Mouse (Mus musculus) neural tube, embryonic 11.5 days (tissue): Measurements from ENCODE around the gene Cyyr1. TPM values are rescaled to one million over a fixed set of nuclear protein-coding genes. Genes with fewer than 3 reads are reported as not detected.
"Not testable (repeated sequence)": the region's sequence is repeated elsewhere in the genome, so short reads cannot be mapped to it uniquely, and the experiment has no call there.

ENCODE experiments used
- ATAC-seq: fragments of 200-750 bp; cut with Nextera tagmentation; 2 replicates; pipeline ENCODE4 v1.8.0; 2017; ENCODE audit warnings: moderate number of reproducible peaks, mild to moderate bottlenecking, moderate TSS enrichment, moderate library complexity; ENCODE audit not compliant: insufficient read depth, low FRiP score, low TSS enrichment
- DNase-seq: peaks from one replicate; pipeline ENCODE4 v3.0.0-alpha.2; 2015; ENCODE audit warnings: low spot score
- H3K27ac ChIP-seq: fragments of 300-500 bp; sonication (generic); 2 replicates; pipeline ENCODE4 v1.5.1; 2014; ENCODE audit warnings: low read depth, mild to moderate bottlenecking, low read length
- H3K27me3 ChIP-seq: fragments of 300-500 bp; sonication (generic); 2 replicates; pipeline ENCODE4 v1.6.1; 2014; ENCODE audit warnings: mild to moderate bottlenecking, low read length, mixed read lengths; ENCODE audit not compliant: control insufficient read depth, insufficient read depth
- H3K36me3 ChIP-seq: fragments of 300-500 bp; sonication (generic); 2 replicates; pipeline ENCODE4 v1.6.1; 2014; ENCODE audit warnings: mild to moderate bottlenecking, low read length, moderate library complexity, mixed read lengths; ENCODE audit not compliant: control insufficient read depth, insufficient read depth
- H3K4me1 ChIP-seq: fragments of 300-500 bp; sonication (generic); 2 replicates; pipeline ENCODE4 v1.6.1; 2014; ENCODE audit warnings: low read length, mixed read lengths; ENCODE audit not compliant: control insufficient read depth, insufficient read depth
- H3K4me2 ChIP-seq: fragments of 300-500 bp; sonication (generic); 2 replicates; pipeline ENCODE4 v1.6.1; 2014; ENCODE audit warnings: low read depth, mild to moderate bottlenecking, moderate library complexity
- H3K4me3 ChIP-seq: fragments of 300-500 bp; sonication (generic); 2 replicates; pipeline ENCODE4 v1.5.1; 2014; ENCODE audit warnings: low read depth, low read length
- H3K9ac ChIP-seq: fragments of 300-500 bp; sonication (generic); 2 replicates; pipeline ENCODE4 v1.6.1; 2014; ENCODE audit warnings: mild to moderate bottlenecking, low read length
- H3K9me3 ChIP-seq: fragments of 300-500 bp; sonication (generic); 2 replicates; pipeline ENCODE4 v1.6.1; 2016; ENCODE audit warnings: low read length; ENCODE audit not compliant: control insufficient read depth
- WGBS: fragments of 180-500 bp; shearing (Covaris S2); extraction: QIAGEN DNeasy Blood & Tissue Kit; methylation state at CpG from one replicate; pipeline ENCODE4 v1.1.7; 2014; 5-methylcytosine and 5-hydroxymethylcytosine counted together
- polyA plus RNA-seq: library from polyadenylated mRNA; unstranded; fragments of >200 nt; fragmentation: Nextera tagmentation; extraction: Ambion mirVana; gene quantifications from 2 replicates; pipeline ENCODE4 v1.2.1, GENCODE M21; 2014

Gene Cyyr1
- polyA plus RNA-seq, result 3.0 and 3.9 TPM in 2 replicates

DNA sequence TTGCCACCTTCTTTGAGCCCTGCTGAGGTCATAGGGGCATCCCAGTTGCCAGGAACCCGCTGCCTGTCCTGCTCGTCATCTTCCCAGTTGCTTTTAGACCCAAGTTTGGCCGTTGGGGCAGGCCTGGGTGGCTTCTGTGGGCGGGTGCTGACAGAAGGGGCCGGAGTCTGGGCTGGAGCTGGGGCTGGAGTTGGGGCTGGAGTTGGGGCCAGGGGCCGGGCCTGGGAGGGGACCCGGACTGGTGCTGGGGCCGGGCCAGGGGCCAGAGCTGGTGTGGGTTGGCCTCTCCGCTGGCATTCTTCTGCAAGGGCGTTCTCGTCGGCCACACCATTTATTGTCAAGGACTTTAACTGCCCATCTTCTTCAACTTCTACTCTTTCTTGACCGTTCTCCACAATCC lies at the start of gene Cyyr1:
Gene Cyyr1 (minus strand): TSS at position 101 of the 400 bp plus-strand sequence.
- not testable (repeated sequence) for H3K9me3 ChIP-seq, H3K9ac ChIP-seq, DNase-seq, H3K27me3 ChIP-seq, H3K36me3 ChIP-seq, ATAC-seq, H3K4me1 ChIP-seq, H3K27ac ChIP-seq, H3K4me2 ChIP-seq, H3K4me3 ChIP-seq
- WGBS, result 82% methylated on average over 8 of the region's 13 CpGs

DNA sequence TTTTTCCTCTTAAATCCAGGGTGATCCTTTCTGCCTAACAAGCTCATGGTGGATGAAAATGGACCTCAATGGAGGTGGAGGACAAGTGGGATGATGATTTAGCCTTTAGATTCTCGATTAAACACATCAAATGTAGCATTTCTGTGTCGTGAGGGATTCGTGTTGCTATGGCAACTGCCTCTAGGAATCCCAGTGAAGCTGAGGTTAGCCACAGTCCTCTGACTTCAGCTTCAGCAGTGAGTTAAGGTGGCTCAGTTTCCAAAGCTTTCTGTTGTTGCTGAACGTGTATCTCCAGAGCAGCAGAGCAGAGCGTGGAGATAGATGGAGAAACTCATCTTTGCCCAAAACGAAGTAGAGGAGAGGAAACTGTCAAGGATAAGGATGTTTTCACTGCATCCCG lies 35.6 kb upstream of the Cyyr1 start:
- H3K4me3 ChIP-seq, result no peak overlapping the region
- H3K4me1 ChIP-seq, result no peaks in the 10 kb centered on the region
- no peak overlapping the region for H3K4me2 ChIP-seq
- 79% methylated on average over 7 of the region's 7 CpGs for WGBS
- H3K9ac ChIP-seq, result no peak overlapping the region
- H3K27me3 ChIP-seq, result no peaks in the 10 kb centered on the region
- ATAC-seq, result no peak
- no peaks in the 10 kb centered on the region for H3K36me3 ChIP-seq
- no peaks in the 10 kb centered on the region for H3K9me3 ChIP-seq
- DNase-seq, result no peak
- H3K27ac ChIP-seq, result no peak overlapping the region

- no peaks in the 10 kb centered on the region for H3K4me1 ChIP-seq
- DNase-seq (no peak), ATAC-seq (no peak)
- no peaks in the 10 kb centered on the region for H3K27me3 ChIP-seq
- no peak overlapping the region for H3K9ac ChIP-seq
- H3K4me2 ChIP-seq, result no peak overlapping the region
- 93% methylated on average over 4 of the region's 4 CpGs for WGBS
- H3K4me3 ChIP-seq, result no peak overlapping the region
- H3K27ac ChIP-seq, result no peak overlapping the region
- no peaks in the 10 kb centered on the region for H3K9me3 ChIP-seq
- H3K36me3 ChIP-seq, result no peaks in the 10 kb centered on the region
These were observed 34.5 kb upstream of the Cyyr1 start for GRCm38 (mm10) chr16:85587573-85588226.

DNA sequence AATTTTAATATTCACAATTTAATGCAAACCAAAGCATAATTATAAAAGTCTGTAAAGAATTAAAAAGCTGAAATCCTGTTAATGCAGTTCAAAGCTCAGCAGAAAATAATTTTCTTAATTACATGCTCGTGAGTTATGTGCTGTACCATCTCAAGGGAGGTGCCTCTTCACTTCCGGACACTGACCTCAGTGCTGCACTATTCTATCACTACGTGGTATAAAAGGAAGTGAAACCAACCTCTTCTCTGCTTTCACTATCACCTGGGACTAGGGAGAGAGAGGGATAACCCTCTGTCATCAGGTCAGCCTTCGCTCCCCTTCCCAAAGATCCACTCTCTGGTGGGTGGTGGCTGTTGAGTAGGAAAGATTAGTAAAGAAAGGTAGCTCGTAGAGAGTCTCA lies 13.3 kb upstream of the Cyyr1 start:
- Histone ChIP-seq H3K9me3 (no peaks in the 10 kb centered on the region), H3K27ac (no peak overlapping the region), H3K27me3 (no peaks in the 10 kb centered on the region), H3K4me2 (no peak overlapping the region), H3K4me1 (no peaks in the 10 kb centered on the region), H3K9ac (no peak overlapping the region), H3K4me3 (no peak overlapping the region), H3K36me3 (no peaks in the 10 kb centered on the region)
- 87% methylated on average over 5 of the region's 5 CpGs for WGBS
- DNase-seq (no peak), ATAC-seq (no peak)

DNA sequence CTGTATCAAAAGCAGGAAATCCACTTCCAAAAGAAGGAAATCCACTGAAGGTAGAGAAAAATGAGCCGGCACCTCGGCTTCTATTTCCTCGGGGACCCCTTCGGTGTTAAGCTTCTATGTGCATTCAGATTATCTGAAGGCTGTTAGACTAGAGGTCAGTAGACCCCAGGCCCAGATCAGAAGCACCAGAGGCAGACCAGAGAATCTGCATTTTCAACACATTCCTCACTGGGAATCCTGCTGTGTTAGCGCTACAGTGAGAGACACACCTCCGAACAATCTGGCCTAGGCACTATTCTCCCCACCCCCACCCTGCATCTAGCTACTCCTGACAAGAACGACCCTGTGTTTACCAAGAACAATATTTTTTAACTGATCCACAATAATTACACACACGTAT lies 641 bp upstream of the Cyyr1 start:
- no peak overlapping the region for H3K27ac ChIP-seq
- no peaks in the 10 kb centered on the region for H3K27me3 ChIP-seq
- no peaks in the 10 kb centered on the region for H3K4me1 ChIP-seq
- H3K4me3 ChIP-seq, result no peak overlapping the region
- WGBS, result 36% methylated on average over 8 of the region's 8 CpGs
- no peak overlapping the region for H3K4me2 ChIP-seq
- ATAC-seq (no peak), DNase-seq (no peak)
- no peaks in the 10 kb centered on the region for H3K9me3 ChIP-seq
- no peak overlapping the region for H3K9ac ChIP-seq
- no peaks in the 10 kb centered on the region for H3K36me3 ChIP-seq

DNA sequence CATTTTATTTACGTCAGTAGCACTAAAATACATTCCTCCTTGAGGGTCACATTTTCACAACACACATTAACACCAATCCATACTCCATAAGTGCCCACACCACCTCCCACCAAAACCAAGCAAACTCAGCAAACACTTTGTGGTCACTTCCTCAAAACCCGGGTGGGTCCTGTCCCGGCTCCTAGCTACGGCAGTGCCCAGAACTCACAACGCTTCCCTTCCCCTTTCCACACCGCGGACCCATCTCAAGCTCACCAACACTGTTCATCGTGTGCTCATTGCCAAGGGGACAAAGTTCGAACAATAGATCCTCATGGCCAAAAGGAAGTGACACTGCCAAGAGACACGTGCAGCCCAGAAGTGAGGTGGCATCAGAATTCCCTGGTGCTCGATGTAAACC lies 1.2 kb downstream of the Cyyr1 start:
- H3K4me2 ChIP-seq, DNase-seq, H3K4me3 ChIP-seq, H3K36me3 ChIP-seq, H3K27ac ChIP-seq, H3K9ac ChIP-seq, H3K27me3 ChIP-seq, ATAC-seq, H3K9me3 ChIP-seq, H3K4me1 ChIP-seq: not testable (repeated sequence)
- 94% methylated on average over 1 of the region's 11 CpGs for WGBS

DNA sequence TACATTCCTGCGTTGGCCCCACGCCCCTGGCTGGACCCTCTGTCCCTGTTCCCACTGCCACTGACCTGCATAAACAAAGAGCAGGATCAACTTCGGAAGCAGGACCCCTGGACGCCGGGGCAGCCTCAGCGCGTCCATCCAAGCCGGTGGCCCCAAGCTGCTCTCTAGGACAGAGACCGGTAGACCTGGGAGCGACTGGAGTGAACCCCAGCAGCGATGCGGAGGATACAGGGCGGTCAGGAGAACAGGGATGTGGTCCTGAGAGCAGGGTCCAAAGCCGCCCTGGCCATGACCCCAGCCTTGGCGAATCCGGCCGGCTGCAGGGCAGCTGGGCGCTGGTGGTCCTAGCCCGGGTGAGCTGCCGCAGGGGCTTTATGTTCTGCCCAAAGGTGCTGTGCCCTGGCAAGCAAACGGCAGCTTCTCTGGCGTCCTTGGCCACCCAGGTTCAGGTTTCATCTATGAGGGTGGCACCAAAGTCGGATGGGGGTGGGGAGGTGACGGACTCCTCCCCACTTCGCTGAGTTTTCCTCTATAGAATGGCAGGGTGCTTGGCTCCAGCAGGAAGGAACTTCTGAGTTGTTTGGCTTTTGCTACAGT lies 3.1 kb downstream of the Cyyr1 start:
- under 1% methylated on average over 22 of the region's 25 CpGs for WGBS
- peak overlapping the region; percentile 65 for H3K9ac ChIP-seq
- H3K4me1 ChIP-seq, result no peaks in the 10 kb centered on the region
- ATAC-seq (peak; percentile 63), DNase-seq (peak; percentile 57)
- peak overlapping the region; percentile 74 for H3K4me2 ChIP-seq
- no peaks in the 10 kb centered on the region for H3K36me3 ChIP-seq
- no peaks in the 10 kb centered on the region for H3K9me3 ChIP-seq
- no peak overlapping the region for H3K27ac ChIP-seq
- no peaks in the 10 kb centered on the region for H3K27me3 ChIP-seq
- H3K4me3 ChIP-seq, result peak overlapping the region; percentile 40

DNA sequence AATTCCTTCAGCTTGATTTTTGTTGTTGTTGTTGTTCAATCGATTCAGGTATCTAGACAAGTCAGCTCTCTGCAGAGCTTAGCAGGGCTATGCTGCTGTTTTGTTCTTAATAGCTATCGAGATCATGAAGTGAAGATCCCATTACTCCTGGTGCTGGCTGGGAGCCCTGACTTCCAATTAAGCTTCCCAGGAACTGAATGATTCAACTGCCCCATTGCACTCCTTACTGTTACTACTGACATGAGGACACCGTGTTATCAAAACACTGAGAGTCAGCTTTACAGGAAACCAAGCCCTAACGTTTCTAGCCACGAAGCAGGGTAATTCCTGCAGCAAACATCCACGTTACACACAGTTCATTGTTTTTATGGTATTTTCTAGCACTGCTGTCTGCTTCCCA lies 6.7 kb downstream of the Cyyr1 start:
- 78% methylated on average over 6 of the region's 6 CpGs for WGBS
- Histone ChIP-seq H3K4me3 (no peak overlapping the region), H3K36me3 (no peaks in the 10 kb centered on the region), H3K9ac (no peak overlapping the region), H3K4me1 (no peaks in the 10 kb centered on the region), H3K9me3 (no peaks in the 10 kb centered on the region), H3K27me3 (no peaks in the 10 kb centered on the region), H3K27ac (no peak overlapping the region), H3K4me2 (no peak overlapping the region)
- ATAC-seq, result no peak
- DNase-seq, result no peak

DNA sequence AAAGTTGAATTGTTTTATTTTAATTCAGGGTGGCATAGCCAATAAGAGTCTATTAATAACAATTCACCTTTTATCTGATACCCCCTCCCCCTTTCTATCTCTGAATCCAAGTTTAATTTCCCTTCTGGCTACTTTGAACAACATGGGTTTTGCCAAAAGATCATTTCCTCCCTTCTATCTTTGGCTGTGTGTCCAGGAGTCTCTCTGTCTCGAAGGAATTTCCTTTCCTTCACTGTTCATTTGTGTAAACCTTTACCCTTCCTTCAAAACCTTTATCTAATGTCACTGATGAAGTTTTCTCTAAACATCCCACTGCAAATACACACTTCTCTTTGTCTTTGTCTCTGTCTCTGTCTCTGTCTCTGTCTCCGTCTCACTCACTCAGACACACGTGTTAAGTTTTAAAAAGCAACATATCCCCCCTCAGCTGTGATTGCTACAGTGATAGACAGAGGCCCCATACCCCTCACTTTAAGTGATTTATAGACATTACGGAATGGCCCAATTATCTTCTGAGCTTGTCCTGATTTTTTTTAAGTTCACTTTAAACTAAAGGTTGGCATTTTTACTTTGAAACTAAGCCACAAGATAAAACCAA lies 11.4 kb downstream of the Cyyr1 start:
- no peaks in the 10 kb centered on the region for H3K27me3 ChIP-seq
- H3K4me2 ChIP-seq, result no peak overlapping the region
- H3K4me3 ChIP-seq, result no peak overlapping the region
- DNase-seq (no peak), ATAC-seq (no peak)
- no peaks in the 10 kb centered on the region for H3K9me3 ChIP-seq
- WGBS, result 72% methylated on average over 4 of the region's 4 CpGs
- no peaks in the 10 kb centered on the region for H3K36me3 ChIP-seq
- H3K27ac ChIP-seq, result no peak overlapping the region
- H3K9ac ChIP-seq, result no peak overlapping the region
- no peaks in the 10 kb centered on the region for H3K4me1 ChIP-seq
